Mouse (Mus musculus) E14TG2a.4 (cell line): Measurements from ENCODE around the gene Elmo1.

ENCODE experiments used
- CTCF ChIP-seq: conservative IDR thresholded peaks from 2 replicates; pipeline ENCODE4 v1.5.1; 2014; ENCODE audit warnings: low read length
- NANOG ChIP-seq: IDR thresholded peaks from 2 replicates; pipeline ENCODE4 v1.6.1; 2014; ENCODE audit warnings: borderline replicate concordance, low read length, mixed read lengths

GRCm38 (mm10) chr13:20297841-20298240 is 207.4 kb downstream of the Elmo1 start:
- TF ChIP-seq CTCF: peak; percentile 61
- TF ChIP-seq NANOG: no peak
